Mouse (Mus musculus): ENCODE measurements around the gene Pde4dip. TPM values are rescaled to one million over a fixed set of nuclear protein-coding genes. Genes with fewer than 3 reads are reported as not detected.

The Pde4dip gene
- polyA plus RNA-seq, 1 experiment from 2014 or later: 6.0 TPM

GRCm38 (mm10) chr3:97811651-97812399 is 76.7 kb downstream of the Pde4dip start:
- no peak overlapping the region for H3K27ac ChIP-seq
- WGBS (ENCODE audit: missing documents): 61% methylated on average over 7 of the region's 7 CpGs
- no peaks in the 10 kb centered on the region for H3K79me2 ChIP-seq (ENCODE audit: inconsistent target)
- H3K36me3 ChIP-seq (ENCODE audit: inconsistent target): no peaks in the 10 kb centered on the region
- H3K4me3 ChIP-seq (ENCODE audit: inconsistent target): no peak overlapping the region

GRCm38 (mm10) chr3:97811158-97811557 is 77.3 kb downstream of the Pde4dip start:
- H3K4me3 ChIP-seq (ENCODE audit: inconsistent target): no peak overlapping the region
- WGBS (ENCODE audit: missing documents): 44% methylated on average over 6 of the region's 6 CpGs
- no peaks in the 10 kb centered on the region for H3K79me2 ChIP-seq (ENCODE audit: inconsistent target)
- no peak overlapping the region for H3K27ac ChIP-seq
- H3K36me3 ChIP-seq (ENCODE audit: inconsistent target): no peaks in the 10 kb centered on the region

GRCm38 (mm10) chr3:97810334-97810733 is 78.2 kb downstream of the Pde4dip start:
- H3K36me3 ChIP-seq (ENCODE audit: inconsistent target): no peaks in the 10 kb centered on the region
- WGBS (ENCODE audit: missing documents): 91% methylated on average over 2 of the region's 2 CpGs
- H3K79me2 ChIP-seq (ENCODE audit: inconsistent target): no peaks in the 10 kb centered on the region
- no peak overlapping the region for H3K4me3 ChIP-seq (ENCODE audit: inconsistent target)
- H3K27ac ChIP-seq: no peak overlapping the region

- Histone ChIP-seq H3K4me3 (ENCODE audit: inconsistent target) (no peak overlapping the region), H3K79me2 (ENCODE audit: inconsistent target) (no peaks in the 10 kb centered on the region), H3K36me3 (ENCODE audit: inconsistent target) (no peaks in the 10 kb centered on the region), H3K27ac (no peak overlapping the region)
- WGBS (ENCODE audit: missing documents): 100% methylated on average over 2 of the region's 2 CpGs
Measured at GRCm38 (mm10) chr3:97805559-97805958, 82.9 kb downstream of the Pde4dip start.

- Histone ChIP-seq H3K27ac (no peak overlapping the region), H3K79me2 (ENCODE audit: inconsistent target) (no peaks in the 10 kb centered on the region)
- WGBS (ENCODE audit: missing documents): 84% methylated on average over 3 of the region's 3 CpGs
Measured at GRCm38 (mm10) chr3:97803675-97804074, 84.8 kb downstream of the Pde4dip start.

GRCm38 (mm10) chr3:97802927-97803326 is 85.6 kb downstream of the Pde4dip start:
- no peak overlapping the region for H3K4me3 ChIP-seq (ENCODE audit: inconsistent target)
- WGBS (ENCODE audit: missing documents): 90% methylated on average over 2 of the region's 2 CpGs
- H3K36me3 ChIP-seq (ENCODE audit: inconsistent target): no peaks in the 10 kb centered on the region
- H3K27ac ChIP-seq: no peak overlapping the region
- H3K79me2 ChIP-seq (ENCODE audit: inconsistent target): no peaks in the 10 kb centered on the region

More at GRCm38 (mm10) chr3:97803675-97804074, 84.8 kb downstream of the Pde4dip start:
- Histone ChIP-seq H3K4me3 (ENCODE audit: inconsistent target) (no peak overlapping the region), H3K36me3 (ENCODE audit: inconsistent target) (no peaks in the 10 kb centered on the region)

GRCm38 (mm10) chr3:97802297-97802696 is 86.2 kb downstream of the Pde4dip start:
- H3K27ac ChIP-seq: no peak overlapping the region
- H3K36me3 ChIP-seq (ENCODE audit: inconsistent target): no peaks in the 10 kb centered on the region
- no peaks in the 10 kb centered on the region for H3K79me2 ChIP-seq (ENCODE audit: inconsistent target)
- H3K4me3 ChIP-seq (ENCODE audit: inconsistent target): no peak overlapping the region
- WGBS (ENCODE audit: missing documents): 97% methylated on average over 5 of the region's 5 CpGs

GRCm38 (mm10) chr3:97801178-97801699 is 87.3 kb downstream of the Pde4dip start:
- Histone ChIP-seq H3K27ac (no peak overlapping the region), H3K79me2 (ENCODE audit: inconsistent target) (no peaks in the 10 kb centered on the region), H3K4me3 (ENCODE audit: inconsistent target) (no peak overlapping the region), H3K36me3 (ENCODE audit: inconsistent target) (no peaks in the 10 kb centered on the region)
- 98% methylated on average over 3 of the region's 3 CpGs for WGBS (ENCODE audit: missing documents)

GRCm38 (mm10) chr3:97800657-97801056 is 87.8 kb downstream of the Pde4dip start:
- no peak overlapping the region for H3K4me3 ChIP-seq (ENCODE audit: inconsistent target)
- H3K27ac ChIP-seq: no peak overlapping the region
- WGBS (ENCODE audit: missing documents): 93% methylated on average over 5 of the region's 5 CpGs
- H3K36me3 ChIP-seq (ENCODE audit: inconsistent target): no peaks in the 10 kb centered on the region
- no peaks in the 10 kb centered on the region for H3K79me2 ChIP-seq (ENCODE audit: inconsistent target)

- no peak overlapping the region for H3K27ac ChIP-seq
- WGBS (ENCODE audit: missing documents): 0% methylated on average over 3 of the region's 3 CpGs
Measured at GRCm38 (mm10) chr3:97800004-97800403, 88.5 kb downstream of the Pde4dip start.

GRCm38 (mm10) chr3:97799267-97799666 is 89.2 kb downstream of the Pde4dip start:
- Histone ChIP-seq H3K79me2 (ENCODE audit: inconsistent target) (no peaks in the 10 kb centered on the region), H3K4me3 (ENCODE audit: inconsistent target) (no peak overlapping the region), H3K27ac (no peak overlapping the region), H3K36me3 (ENCODE audit: inconsistent target) (no peaks in the 10 kb centered on the region)
- WGBS (ENCODE audit: missing documents): 87% methylated on average over 3 of the region's 3 CpGs

More at GRCm38 (mm10) chr3:97800004-97800403, 88.5 kb downstream of the Pde4dip start:
- Histone ChIP-seq H3K79me2 (ENCODE audit: inconsistent target) (no peaks in the 10 kb centered on the region), H3K36me3 (ENCODE audit: inconsistent target) (no peaks in the 10 kb centered on the region), H3K4me3 (ENCODE audit: inconsistent target) (no peak overlapping the region)

GRCm38 (mm10) chr3:97797371-97797770 is 91.1 kb downstream of the Pde4dip start:
- Histone ChIP-seq H3K27ac (no peak overlapping the region), H3K4me3 (ENCODE audit: inconsistent target) (no peak overlapping the region), H3K36me3 (ENCODE audit: inconsistent target) (no peaks in the 10 kb centered on the region), H3K79me2 (ENCODE audit: inconsistent target) (no peaks in the 10 kb centered on the region)
- WGBS (ENCODE audit: missing documents): 91% methylated on average over 6 of the region's 6 CpGs

GRCm38 (mm10) chr3:97793995-97794394 is 94.5 kb downstream of the Pde4dip start:
- 82% methylated on average over 8 of the region's 8 CpGs for WGBS (ENCODE audit: missing documents)
- H3K36me3 ChIP-seq (ENCODE audit: inconsistent target): no peaks in the 10 kb centered on the region
- H3K27ac ChIP-seq: no peak overlapping the region
- no peak overlapping the region for H3K4me3 ChIP-seq (ENCODE audit: inconsistent target)
- no peaks in the 10 kb centered on the region for H3K79me2 ChIP-seq (ENCODE audit: inconsistent target)

GRCm38 (mm10) chr3:97790150-97790549 is 98.4 kb downstream of the Pde4dip start:
- 73% methylated on average over 1 of the region's 1 CpGs for WGBS (ENCODE audit: missing documents)
- Histone ChIP-seq H3K36me3 (ENCODE audit: inconsistent target) (no peaks in the 10 kb centered on the region), H3K4me3 (ENCODE audit: inconsistent target) (no peak overlapping the region), H3K27ac (no peak overlapping the region), H3K79me2 (ENCODE audit: inconsistent target) (no peaks in the 10 kb centered on the region)

GRCm38 (mm10) chr3:97789317-97789716 is 99.2 kb downstream of the Pde4dip start:
- Histone ChIP-seq H3K4me3 (ENCODE audit: inconsistent target) (no peak overlapping the region), H3K27ac (no peak overlapping the region), H3K79me2 (ENCODE audit: inconsistent target) (no peaks in the 10 kb centered on the region), H3K36me3 (ENCODE audit: inconsistent target) (no peaks in the 10 kb centered on the region)
